Comparison of ENCODE assay signal across 11 mouse cellular contexts in the genomic region with DNA sequence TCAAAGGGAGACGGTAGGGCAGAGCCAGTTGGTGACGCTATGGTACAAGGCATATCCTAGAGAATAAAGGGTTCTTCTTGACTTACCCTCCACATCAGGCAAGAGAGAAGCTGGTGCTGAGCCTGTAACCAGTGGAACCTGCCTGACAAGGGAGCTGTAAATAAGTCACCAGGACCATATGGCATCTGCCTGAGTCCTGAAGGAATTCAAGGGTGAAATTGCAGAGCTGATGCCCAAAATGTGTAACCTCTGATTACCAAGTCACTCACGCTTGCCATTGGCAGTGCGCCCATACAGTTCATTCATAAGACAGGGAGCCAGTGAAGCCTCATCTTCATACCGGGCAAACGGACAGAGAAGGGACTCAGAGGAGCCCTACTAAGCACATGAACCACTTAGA. TPM values are rescaled to one million over a fixed set of nuclear protein-coding genes. Genes with fewer than 3 reads are reported as not detected.
DNase-seq lines count a peak whose midpoint lies in the region; ATAC-seq lines count a peak whose summit lies in the region.
"Had no signal": no experiment of that assay in that cellular context is flagged by ENCODE, and none has a peak within 500 bp of the region (broad histone marks: within the 10 kb centered on the region; RNA-seq: fewer than 3 reads in every experiment).

No protein-coding gene starts in this region.

- peaks cover 21% of the 10 kb centered on the region for H3K4me1 ChIP-seq in heart, embryonic 10.5 days
- H3K4me1 ChIP-seq in kidney, embryonic 15.5 days = peaks cover 36% of the 10 kb centered on the region
- H3K4me1 ChIP-seq in liver, embryonic 11.5 days (replicated peaks; ENCODE audit: control insufficient read depth, insufficient read depth, low read length) = peaks cover 6% of the 10 kb centered on the region; the same call in 1 of the 2 replicates

- DNase-seq in heart, embryonic 10.5 days (ENCODE audit: low spot score) = peak; percentile 56
- no peak for DNase-seq in heart, postnatal 4 days
- DNase-seq in adipocyte (ENCODE audit: low spot score) = peak; percentile 40
- peak; percentile 86 for DNase-seq in cerebellum, adult 9-10 months
- no peak for DNase-seq in liver, embryonic 11.5 days (ENCODE audit: low spot score)
- DNase-seq in layer of hippocampus, adult 11-12 months (ENCODE audit: low spot score) = no peak
- DNase-seq in heart, postnatal 36 days = no peak
- DNase-seq: layer of hippocampus, postnatal 36 days had no signal

- H3K4me2 ChIP-seq in kidney, embryonic 15.5 days = no peak overlapping the region
- no peak overlapping the region for H3K4me2 ChIP-seq in liver, embryonic 11.5 days
- H3K4me2 ChIP-seq: liver, embryonic 15.5 days had no signal

- no peaks in the 10 kb centered on the region for H3K36me3 ChIP-seq in heart, embryonic 10.5 days
- no peaks in the 10 kb centered on the region for H3K36me3 ChIP-seq in kidney, embryonic 15.5 days
- H3K36me3 ChIP-seq in liver, embryonic 11.5 days (ENCODE audit: control insufficient read depth, insufficient read depth, low read length) = no peaks in the 10 kb centered on the region
- H3K36me3 ChIP-seq: liver, embryonic 15.5 days had no signal

- no peak overlapping the region for H3K4me3 ChIP-seq in heart, embryonic 10.5 days
- H3K4me3 ChIP-seq in kidney, embryonic 15.5 days (replicated peaks) = no peak overlapping the region
- no peak overlapping the region for H3K4me3 ChIP-seq in liver, embryonic 11.5 days (ENCODE audit: low read depth, low read length)
- H3K4me3 ChIP-seq: liver, embryonic 15.5 days had no signal

- WGBS in heart, embryonic 10.5 days = 79% methylated on average over 6 of the region's 6 CpGs
- 67% methylated on average over 6 of the region's 6 CpGs for WGBS in kidney, embryonic 15.5 days
- 83% methylated on average over 6 of the region's 6 CpGs for WGBS in liver, embryonic 11.5 days

- intact Hi-C loops in heart, postnatal 36 days (cut with DNase I) = no loop called here

- H3K9me3 ChIP-seq in heart, embryonic 10.5 days = no peaks in the 10 kb centered on the region
- H3K9me3 ChIP-seq in kidney, embryonic 15.5 days (replicated peaks) = no peaks in the 10 kb centered on the region
- H3K9me3 ChIP-seq in liver, embryonic 11.5 days (ENCODE audit: control insufficient read depth, low read length) = no peaks in the 10 kb centered on the region
- H3K9me3 ChIP-seq: liver, embryonic 15.5 days had no signal

- peak; percentile 85 for ATAC-seq in kidney, embryonic 15.5 days (replicated peaks; ENCODE audit: low FRiP score)
- no peak for ATAC-seq in liver, embryonic 11.5 days (replicated peaks; ENCODE audit: low FRiP score)
- ATAC-seq: activated CD4-positive, CD25-positive, alpha-beta regulatory T cell, adult 4 months had no signal

- H3K9ac ChIP-seq in kidney, embryonic 15.5 days = no peak overlapping the region
- no peak overlapping the region for H3K9ac ChIP-seq in liver, embryonic 11.5 days (ENCODE audit: low read depth, low read length)
- H3K9ac ChIP-seq: liver, embryonic 15.5 days had no signal

- H3K27me3 ChIP-seq in heart, embryonic 10.5 days (ENCODE audit: insufficient read depth, poor library complexity, severe bottlenecking) = no peaks in the 10 kb centered on the region
- H3K27me3 ChIP-seq in kidney, embryonic 15.5 days = no peaks in the 10 kb centered on the region
- H3K27me3 ChIP-seq in liver, embryonic 11.5 days (replicated peaks; ENCODE audit: control insufficient read depth, insufficient read depth, low read length) = no peaks in the 10 kb centered on the region
- H3K27me3 ChIP-seq: liver, embryonic 15.5 days had no signal

- no peak overlapping the region for H3K27ac ChIP-seq in heart, embryonic 10.5 days
- no peak overlapping the region for H3K27ac ChIP-seq in kidney, embryonic 15.5 days
- no peak overlapping the region for H3K27ac ChIP-seq in liver, embryonic 11.5 days (ENCODE audit: low read depth, low read length)
- H3K27ac ChIP-seq: liver, embryonic 15.5 days had no signal

RNA-seq across cellular contexts. Expression of a gene that starts 37.0 kb away (rescaled TPM):
- polyA plus RNA-seq in heart, embryonic 10.5 days (2016; fragmentation: Nextera tagmentation; extraction: Ambion mirVana) = 18.4 and 22.8 TPM in 2 replicates
- 10 to 100 TPM; 41.1 to 41.7 TPM for total RNA-seq in heart, postnatal 4 days (2021)
- polyA plus RNA-seq in kidney, embryonic 15.5 days (2015; fragmentation: Nextera tagmentation; extraction: Ambion mirVana) = 15.6 and 15.8 TPM in 2 replicates
- polyA plus RNA-seq in liver, embryonic 11.5 days (2014; fragmentation: Nextera tagmentation; extraction: Ambion mirVana) = 25.1 and 25.4 TPM in 2 replicates
- 10 to 100 TPM; 30.2 to 32.1 TPM for total RNA-seq in heart, postnatal 36 days (2021)

Comparison
In these comparisons a context has a peak if more than half of its experiments do, and no peak if none do; other contexts are left out.
1. DNase-seq: peak in heart, embryonic 10.5 days (single experiment), adipocyte (single experiment) and cerebellum, adult 9-10 months (single experiment); none in heart, postnatal 4 days (single experiment), liver, embryonic 11.5 days (single experiment), layer of hippocampus, adult 11-12 months (single experiment) and heart, postnatal 36 days (0 of 2).